Mouse (Mus musculus): Measurements from ENCODE around the gene Nrg4.

The Nrg4 gene

GRCm38 (mm10) chr9:55215648-55216047, 111.0 kb downstream of the Nrg4 start:
- DNase-seq (ENCODE audit: inconsistent ontology term) = no peak

GRCm38 (mm10) chr9:55215056-55215455, 111.6 kb downstream of the Nrg4 start:
- no peak for DNase-seq (ENCODE audit: inconsistent ontology term)

GRCm38 (mm10) chr9:55213396-55213795, 113.2 kb downstream of the Nrg4 start:
- no peak for DNase-seq (ENCODE audit: inconsistent ontology term)

- no peak for DNase-seq (ENCODE audit: inconsistent ontology term)
These were observed 115.0 kb downstream of the Nrg4 start for GRCm38 (mm10) chr9:55211611-55212010.

DNA sequence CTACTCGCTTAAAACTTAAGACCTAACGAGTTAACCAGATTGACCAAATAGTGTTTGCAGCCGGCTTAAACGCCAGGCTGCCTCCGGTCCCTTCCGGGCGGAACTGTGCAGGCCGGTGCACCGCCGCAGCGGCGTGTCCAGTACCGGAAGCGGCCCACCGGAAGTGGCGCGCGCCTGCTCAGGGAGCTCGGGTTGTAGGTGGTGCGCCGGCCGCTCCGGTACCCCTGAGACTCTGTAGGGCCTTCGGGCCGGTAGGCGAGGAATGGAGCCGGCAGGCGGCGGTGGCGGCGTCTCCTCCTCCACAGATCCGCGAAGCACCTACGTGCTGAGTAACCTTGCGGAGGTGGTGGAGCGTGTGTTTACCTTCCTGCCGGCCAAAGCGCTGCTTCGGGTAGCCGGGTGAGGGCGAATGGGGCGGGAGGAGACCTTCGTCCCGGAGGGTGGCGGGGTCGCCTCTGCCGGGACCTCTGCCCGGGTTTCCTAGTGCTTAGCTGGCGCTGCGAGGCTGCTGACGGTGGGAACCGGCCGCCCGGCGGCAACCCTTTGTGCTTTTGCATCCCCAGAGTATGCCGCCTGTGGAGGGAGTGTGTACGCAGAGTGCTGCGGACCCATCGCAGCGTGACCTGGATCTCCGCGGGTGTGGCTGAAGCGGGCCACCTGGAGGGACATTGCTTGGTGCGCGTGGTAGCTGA, 117.7 kb downstream of the Nrg4 start, which contains the start of gene Fbxo22:
TSS of gene Fbxo22 (plus strand) at position 136 of the 692 bp plus-strand sequence.
- peak; percentile 91 for DNase-seq (ENCODE audit: inconsistent ontology term)

GRCm38 (mm10) chr9:55208458-55208789, 118.2 kb downstream of the Nrg4 start:
- peak; percentile 5 for DNase-seq (ENCODE audit: inconsistent ontology term)

GRCm38 (mm10) chr9:55199348-55199747, 127.3 kb downstream of the Nrg4 start:
- DNase-seq (ENCODE audit: inconsistent ontology term) = peak; percentile 24

GRCm38 (mm10) chr9:55198260-55198659, 128.4 kb downstream of the Nrg4 start:
- DNase-seq (ENCODE audit: inconsistent ontology term) = no peak

- DNase-seq (ENCODE audit: inconsistent ontology term) = no peak
These were observed 130.8 kb downstream of the Nrg4 start for GRCm38 (mm10) chr9:55195876-55196275.

DNA sequence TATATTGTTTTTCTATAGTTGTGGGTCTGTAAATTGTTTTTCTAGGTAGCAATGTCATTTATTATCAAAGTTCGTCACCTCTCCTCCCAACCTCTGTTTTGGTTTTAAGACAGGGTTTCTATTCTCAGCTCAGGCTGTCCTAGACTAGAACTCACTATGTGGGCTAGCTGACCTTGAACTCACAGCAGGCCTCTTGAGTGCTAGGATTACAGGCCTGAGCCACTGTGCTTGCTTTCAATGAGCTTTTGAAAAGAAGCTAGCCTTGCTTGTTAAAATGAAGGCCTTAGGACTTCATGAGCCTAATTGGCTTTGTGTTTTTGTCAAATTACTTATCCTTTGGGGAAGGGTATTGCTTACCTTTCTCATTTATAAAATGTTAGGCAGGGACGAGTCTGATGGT, 152.4 kb downstream of the Nrg4 start:
- no peak for DNase-seq (ENCODE audit: inconsistent ontology term)

DNA sequence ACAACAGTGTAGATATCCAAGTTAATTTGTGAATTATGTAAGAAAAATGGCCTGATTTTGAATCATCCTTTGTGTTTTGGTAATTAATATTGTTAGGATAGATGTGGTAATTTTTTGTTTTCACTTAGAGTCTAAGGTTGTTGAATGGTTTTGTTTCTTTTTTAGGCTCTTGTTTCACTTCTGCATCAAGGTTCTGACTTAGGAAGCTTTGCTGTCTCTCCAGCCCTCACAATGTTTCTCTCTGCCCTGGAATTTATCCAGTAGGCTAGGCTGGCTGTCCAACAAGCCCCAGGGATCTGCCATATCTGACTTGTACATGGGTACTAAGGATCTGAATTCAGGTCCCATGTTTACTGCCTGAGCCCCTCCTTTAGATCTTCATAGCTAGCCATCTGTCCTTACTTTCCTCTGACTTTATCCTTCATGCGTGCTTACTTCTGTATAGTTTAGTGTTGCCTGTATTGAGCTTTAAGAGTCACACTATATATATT, 154.4 kb downstream of the Nrg4 start:
- DNase-seq (ENCODE audit: inconsistent ontology term) = no peak

GRCm38 (mm10) chr9:55170655-55171412, 155.8 kb downstream of the Nrg4 start:
- peak; percentile 11 for DNase-seq (ENCODE audit: inconsistent ontology term)
